Mouse (Mus musculus) kidney, embryonic 15.5 days (tissue): Measurements from ENCODE around the gene Rab39. TPM values are rescaled to one million over a fixed set of nuclear protein-coding genes. Genes with fewer than 3 reads are reported as not detected.

Experiments
- ATAC-seq: fragments of 200-750 bp; cut with Nextera tagmentation; replicated peaks from 2 replicates; pipeline ENCODE4 v1.8.0; 2017; ENCODE audit warnings: moderate TSS enrichment; ENCODE audit not compliant: low FRiP score
- H3K27ac ChIP-seq: fragments of 300-500 bp; sonication (generic); 2 replicates; pipeline ENCODE4 v1.5.1; 2015; ENCODE audit warnings: mild to moderate bottlenecking, inconsistent platforms
- H3K27me3 ChIP-seq: fragments of 300-500 bp; sonication (generic); 2 replicates; pipeline ENCODE4 v1.6.1; 2015; ENCODE audit warnings: inconsistent platforms
- H3K36me3 ChIP-seq: fragments of 300-500 bp; sonication (generic); 2 replicates; pipeline ENCODE4 v1.6.1; 2015; ENCODE audit warnings: inconsistent platforms
- H3K4me1 ChIP-seq: fragments of 300-500 bp; sonication (generic); 2 replicates; pipeline ENCODE4 v1.6.1; 2015; ENCODE audit warnings: inconsistent platforms
- H3K4me2 ChIP-seq: fragments of 300-500 bp; sonication (generic); 2 replicates; pipeline ENCODE4 v1.6.1; 2015; ENCODE audit warnings: moderate library complexity, mild to moderate bottlenecking, inconsistent platforms
- H3K4me3 ChIP-seq: fragments of 300-500 bp; sonication (generic); replicated peaks from 2 replicates; pipeline ENCODE4 v1.5.1; 2015; ENCODE audit warnings: mild to moderate bottlenecking, inconsistent platforms
- H3K9ac ChIP-seq: fragments of 300-500 bp; sonication (generic); 2 replicates; pipeline ENCODE4 v1.6.1; 2015; ENCODE audit warnings: mild to moderate bottlenecking, inconsistent platforms
- H3K9me3 ChIP-seq: fragments of 300-500 bp; sonication (generic); replicated peaks from 2 replicates; pipeline ENCODE4 v1.6.1; 2016; ENCODE audit warnings: inconsistent platforms
- WGBS: fragments of 180-500 bp; shearing (Covaris S2); methylation state at CpG from one replicate; pipeline ENCODE4 v1.1.7; 2015; ENCODE audit warnings: mixed read lengths; 5-methylcytosine and 5-hydroxymethylcytosine counted together
- polyA plus RNA-seq: library from polyadenylated mRNA; unstranded; fragments of >200 nt; fragmentation: Nextera tagmentation; extraction: Ambion mirVana; gene quantifications from 2 replicates; pipeline ENCODE4 v1.2.1, GENCODE M21; 2015

The Rab39 gene
- polyA plus RNA-seq, 1 experiment from 2014 or later = 0.57 TPM

- H3K27ac ChIP-seq = no peak overlapping the region
- H3K4me3 ChIP-seq = no peak overlapping the region
- H3K9me3 ChIP-seq = no peaks in the 10 kb centered on the region; the same call in 1 of the 2 replicates
- 74% methylated on average over 4 of the region's 4 CpGs for WGBS
- H3K36me3 ChIP-seq = no peaks in the 10 kb centered on the region
- ATAC-seq = no peak
- H3K27me3 ChIP-seq = no peaks in the 10 kb centered on the region
- no peak overlapping the region for H3K4me2 ChIP-seq
- no peak overlapping the region for H3K9ac ChIP-seq
- no peaks in the 10 kb centered on the region for H3K4me1 ChIP-seq
Observed at GRCm38 (mm10) chr9:53676921-53677320, 29.1 kb downstream of the Rab39 start.

- H3K4me2 ChIP-seq = no peak overlapping the region
- H3K27me3 ChIP-seq = no peaks in the 10 kb centered on the region
- H3K27ac ChIP-seq = no peak overlapping the region
- ATAC-seq = no peak
- no peak overlapping the region for H3K4me3 ChIP-seq
- H3K9me3 ChIP-seq = no peaks in the 10 kb centered on the region; the same call in 1 of the 2 replicates
- no peak overlapping the region for H3K9ac ChIP-seq
- no peaks in the 10 kb centered on the region for H3K36me3 ChIP-seq
- WGBS = 29% methylated on average over 3 of the region's 3 CpGs
- no peaks in the 10 kb centered on the region for H3K4me1 ChIP-seq
Observed at GRCm38 (mm10) chr9:53673571-53673970, 32.5 kb downstream of the Rab39 start.

GRCm38 (mm10) chr9:53669680-53670219, 36.3 kb downstream of the Rab39 start, which contains the start of gene Cul5:
TSS of gene Cul5 (minus strand) at chr9:53670014.
- ATAC-seq = no peak
- WGBS = 59% methylated on average over 5 of the region's 5 CpGs
- Histone ChIP-seq H3K9ac (no peak within 1 kb of the TSS), H3K4me2 (no peak within 1 kb of the TSS), H3K9me3 (no peaks in the 10 kb centered on the region), H3K4me1 (peaks cover 22% of the 10 kb centered on the region), H3K36me3 (no peaks in the 10 kb centered on the region), H3K27ac (no peak within 1 kb of the TSS), H3K27me3 (no peaks in the 10 kb centered on the region), H3K4me3 (no peak within 1 kb of the TSS)

GRCm38 (mm10) chr9:53667020-53667669, 38.9 kb downstream of the Rab39 start:
- ATAC-seq = peak; percentile 98
- H3K9ac ChIP-seq = peak overlapping the region; percentile 100
- H3K27me3 ChIP-seq = no peaks in the 10 kb centered on the region

GRCm38 (mm10) chr9:53666665-53667019, 39.4 kb downstream of the Rab39 start:
- ATAC-seq = peak; percentile 50
- H3K9ac ChIP-seq = peak overlapping the region; percentile 100
- no peaks in the 10 kb centered on the region for H3K27me3 ChIP-seq
- H3K4me1 ChIP-seq = peaks cover 28% of the 10 kb centered on the region
- H3K4me3 ChIP-seq = peak overlapping the region; percentile 98
- under 1% methylated on average over 28 of the region's 28 CpGs for WGBS
- H3K9me3 ChIP-seq = no peaks in the 10 kb centered on the region
- H3K27ac ChIP-seq = peak overlapping the region; percentile 97
- H3K36me3 ChIP-seq = no peaks in the 10 kb centered on the region
- H3K4me2 ChIP-seq = peak overlapping the region; percentile 79

More at GRCm38 (mm10) chr9:53667020-53667669, 38.9 kb downstream of the Rab39 start:
- H3K27ac ChIP-seq = peak overlapping the region; percentile 97
- under 1% methylated on average over 74 of the region's 74 CpGs for WGBS
- H3K9me3 ChIP-seq = no peaks in the 10 kb centered on the region
- no peaks in the 10 kb centered on the region for H3K36me3 ChIP-seq
- H3K4me2 ChIP-seq = peak overlapping the region; percentile 79
- H3K4me1 ChIP-seq = peaks cover 28% of the 10 kb centered on the region
- H3K4me3 ChIP-seq = peak overlapping the region; percentile 98

GRCm38 (mm10) chr9:53665428-53665827, 40.6 kb downstream of the Rab39 start:
- no peak overlapping the region for H3K9ac ChIP-seq
- peaks cover 28% of the 10 kb centered on the region for H3K4me1 ChIP-seq
- peak overlapping the region; percentile 98; the same call in 1 of the 2 replicates for H3K4me3 ChIP-seq
- H3K36me3 ChIP-seq = no peaks in the 10 kb centered on the region
- no peak overlapping the region for H3K27ac ChIP-seq
- peak overlapping the region; percentile 79 for H3K4me2 ChIP-seq
- no peaks in the 10 kb centered on the region for H3K27me3 ChIP-seq
- H3K9me3 ChIP-seq = no peaks in the 10 kb centered on the region
- no peak for ATAC-seq

- no peak overlapping the region for H3K9ac ChIP-seq
- H3K27me3 ChIP-seq = no peaks in the 10 kb centered on the region
- WGBS = 75% methylated on average over 2 of the region's 2 CpGs
- no peak for ATAC-seq
- no peaks in the 10 kb centered on the region for H3K36me3 ChIP-seq
- H3K9me3 ChIP-seq = no peaks in the 10 kb centered on the region
- 0 out of 2 replicates have a peak overlapping the region, but pooled peaks have one; percentile 79 for H3K4me2 ChIP-seq
- H3K27ac ChIP-seq = no peak overlapping the region
- no peak overlapping the region for H3K4me3 ChIP-seq
- H3K4me1 ChIP-seq = peaks cover 28% of the 10 kb centered on the region
Observed at GRCm38 (mm10) chr9:53664819-53665218, 41.2 kb downstream of the Rab39 start.

GRCm38 (mm10) chr9:53634796-53635195, 71.2 kb downstream of the Rab39 start:
- no peaks in the 10 kb centered on the region for H3K9me3 ChIP-seq
- H3K9ac ChIP-seq = no peak overlapping the region
- no peak for ATAC-seq
- H3K4me2 ChIP-seq = no peak overlapping the region
- no peak overlapping the region for H3K27ac ChIP-seq
- no peaks in the 10 kb centered on the region for H3K4me1 ChIP-seq
- peaks cover 79% of the 10 kb centered on the region for H3K36me3 ChIP-seq
- WGBS = 96% methylated on average over 6 of the region's 6 CpGs
- H3K27me3 ChIP-seq = no peaks in the 10 kb centered on the region
- H3K4me3 ChIP-seq = no peak overlapping the region

Other genes with a start within 250 kb of the Rab39 start
- 15.6 and 16.3 TPM in 2 replicates for gene Atm, start 169.5 kb downstream of the Rab39 start, polyA plus RNA-seq
- gene Npat, start 169.2 kb downstream of the Rab39 start, polyA plus RNA-seq = 20.0 and 20.6 TPM in 2 replicates
- gene Acat1, start 95.8 kb downstream of the Rab39 start, polyA plus RNA-seq = 115 and 118 TPM in 2 replicates
- gene Cul5, start 36.2 kb downstream of the Rab39 start, polyA plus RNA-seq = 33.5 and 35.3 TPM in 2 replicates
- gene Slc35f2, start 65.3 kb upstream of the Rab39 start, polyA plus RNA-seq = 14.4 and 15.9 TPM in 2 replicates
- 8.7 and 19.3 TPM in 2 replicates for gene Sln, start 143.9 kb upstream of the Rab39 start, polyA plus RNA-seq